Mouse (Mus musculus): Measurements from ENCODE around the gene Dvl1. TPM values are rescaled to one million over a fixed set of nuclear protein-coding genes. Genes with fewer than 3 reads are reported as not detected.

The Dvl1 gene
- polyA plus RNA-seq (2015; fragmentation: Nextera tagmentation; extraction: Ambion mirVana), result 5.2 and 5.3 TPM in 2 replicates

- Histone ChIP-seq H3K4me3 (replicated peaks) (peak within 1 kb of the TSS; percentile 90), H3K9ac (peak within 1 kb of the TSS; percentile 92), H3K27ac (peak within 1 kb of the TSS; percentile 75), H3K9me3 (replicated peaks) (no peaks in the 10 kb centered on the region), H3K27me3 (no peaks in the 10 kb centered on the region), H3K4me1 (peaks cover 36% of the 10 kb centered on the region), H3K36me3 (peaks cover 16% of the 10 kb centered on the region), H3K4me2 (peak within 1 kb of the TSS; percentile 93)
- 2% methylated on average over 57 of the region's 65 CpGs for WGBS
- ATAC-seq (replicated peaks; ENCODE audit: low FRiP score), result peak; percentile 94
Observed at GRCm38 (mm10) chr4:155846871-155847578, at the start of gene Dvl1. TSS of gene Dvl1 (plus strand) at chr4:155847402.

GRCm38 (mm10) chr4:155802075-155802474 lies 45.1 kb upstream of the Dvl1 start:
- peaks cover 21% of the 10 kb centered on the region for H3K4me1 ChIP-seq
- H3K4me3 ChIP-seq (replicated peaks), result no peak overlapping the region
- H3K36me3 ChIP-seq, result peaks cover 20% of the 10 kb centered on the region
- H3K9me3 ChIP-seq (replicated peaks), result no peaks in the 10 kb centered on the region
- 100% methylated on average over 1 of the region's 1 CpGs for WGBS
- no peaks in the 10 kb centered on the region for H3K27me3 ChIP-seq
- ATAC-seq (replicated peaks; ENCODE audit: low FRiP score), result no peak
- no peak overlapping the region for H3K9ac ChIP-seq
- H3K4me2 ChIP-seq, result no peak overlapping the region
- no peak overlapping the region for H3K27ac ChIP-seq

- ATAC-seq (replicated peaks; ENCODE audit: low FRiP score), result peak; percentile 26
- H3K9ac ChIP-seq, result peak within 1 kb of the TSS; percentile 89
Observed at GRCm38 (mm10) chr4:155802741-155803339, 44.4 kb upstream of the Dvl1 start, which contains the start of gene Mrpl20. TSS of gene Mrpl20 (plus strand) at chr4:155802878.

DNA sequence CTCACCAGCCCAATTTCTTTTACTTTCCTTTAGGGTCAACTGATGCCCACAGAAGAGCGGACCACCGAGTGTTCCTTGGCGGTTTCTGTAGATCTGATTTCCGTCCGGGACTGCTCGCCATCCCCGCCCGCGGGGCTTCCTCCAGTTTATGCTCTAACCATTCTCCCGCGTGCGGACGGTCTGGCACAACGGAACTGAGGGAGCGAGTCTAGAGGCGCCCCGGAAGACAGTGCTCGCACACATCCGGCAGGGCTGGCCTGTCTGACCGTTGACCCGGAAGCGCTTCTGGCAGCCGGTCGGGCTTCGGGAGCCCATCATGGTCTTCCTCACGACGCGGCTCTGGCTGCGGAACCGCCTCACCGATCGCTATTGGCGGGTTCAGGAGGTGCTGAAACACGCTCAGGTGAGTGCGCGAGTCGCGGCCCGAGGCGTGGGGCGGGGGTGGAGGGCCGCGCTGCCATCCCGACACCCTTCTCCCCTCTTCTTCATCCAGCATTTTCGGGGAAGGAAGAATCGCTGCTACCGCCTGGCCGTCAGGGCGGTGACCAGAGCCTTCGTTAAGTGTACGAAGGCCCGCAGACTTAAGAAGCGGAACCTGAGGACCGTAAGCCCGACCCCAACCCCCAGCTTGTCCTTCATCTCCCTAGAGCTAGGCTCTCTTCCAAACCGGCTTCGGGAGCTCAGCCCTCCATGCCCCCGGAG lies 43.7 kb upstream of the Dvl1 start:
- H3K27ac ChIP-seq, result peak overlapping the region; percentile 79
- peak; percentile 98 for ATAC-seq (replicated peaks; ENCODE audit: low FRiP score)
- peaks cover 21% of the 10 kb centered on the region for H3K4me1 ChIP-seq
- peak overlapping the region; percentile 74 for H3K4me2 ChIP-seq
- peak overlapping the region; percentile 89 for H3K9ac ChIP-seq
- no peaks in the 10 kb centered on the region for H3K27me3 ChIP-seq
- peak overlapping the region; percentile 83 for H3K4me3 ChIP-seq (replicated peaks)
- H3K36me3 ChIP-seq, result peaks cover 34% of the 10 kb centered on the region
- no peaks in the 10 kb centered on the region for H3K9me3 ChIP-seq (replicated peaks)
- under 1% methylated on average over 53 of the region's 58 CpGs for WGBS

More at GRCm38 (mm10) chr4:155802741-155803339, 44.4 kb upstream of the Dvl1 start, which contains the start of gene Mrpl20:
- Histone ChIP-seq H3K4me2 (peak within 1 kb of the TSS; percentile 74), H3K36me3 (peaks cover 28% of the 10 kb centered on the region), H3K27me3 (no peaks in the 10 kb centered on the region), H3K27ac (peak within 1 kb of the TSS; percentile 79), H3K4me1 (peaks cover 21% of the 10 kb centered on the region), H3K4me3 (replicated peaks) (peak within 1 kb of the TSS; percentile 83), H3K9me3 (replicated peaks) (no peaks in the 10 kb centered on the region)
- 8% methylated on average over 12 of the region's 12 CpGs for WGBS

DNA sequence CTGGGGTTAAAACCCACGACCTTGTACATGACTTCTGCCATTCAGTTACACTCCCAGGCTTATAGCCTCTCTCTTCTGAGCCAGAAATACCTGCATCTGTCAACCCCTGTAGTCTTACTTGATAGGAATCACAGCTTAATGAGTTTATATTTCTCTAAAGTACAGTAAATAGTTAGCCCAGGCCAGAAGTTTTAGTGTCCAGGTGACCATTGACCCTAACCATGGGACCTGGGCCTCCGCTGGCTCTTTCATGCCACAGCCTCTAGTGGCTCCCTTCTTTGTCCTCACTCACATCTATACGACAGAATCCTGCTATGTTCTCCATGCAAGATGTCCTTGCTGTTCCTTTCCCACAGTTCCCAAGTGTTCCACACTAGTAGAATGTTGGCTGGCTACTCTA lies 39.4 kb upstream of the Dvl1 start:
- Histone ChIP-seq H3K4me2 (no peak overlapping the region), H3K9me3 (replicated peaks) (no peaks in the 10 kb centered on the region), H3K27ac (no peak overlapping the region), H3K36me3 (peaks cover 63% of the 10 kb centered on the region), H3K27me3 (no peaks in the 10 kb centered on the region), H3K4me3 (replicated peaks) (no peak overlapping the region), H3K4me1 (peaks cover 27% of the 10 kb centered on the region), H3K9ac (no peak overlapping the region)
- WGBS, result 90% methylated on average over 3 of the region's 3 CpGs
- no peak for ATAC-seq (replicated peaks; ENCODE audit: low FRiP score)

- Histone ChIP-seq H3K27ac (peak within 1 kb of the TSS; percentile 95), H3K9me3 (replicated peaks) (no peaks in the 10 kb centered on the region), H3K4me1 (peaks cover 22% of the 10 kb centered on the region), H3K36me3 (peaks cover 77% of the 10 kb centered on the region), H3K27me3 (no peaks in the 10 kb centered on the region), H3K4me2 (peak within 1 kb of the TSS; percentile 77), H3K9ac (peak within 1 kb of the TSS; percentile 99), H3K4me3 (replicated peaks) (peak within 1 kb of the TSS; percentile 98)
- peak; percentile 100 for ATAC-seq (replicated peaks; ENCODE audit: low FRiP score)
- WGBS, result under 1% methylated on average over 60 of the region's 60 CpGs
Observed at GRCm38 (mm10) chr4:155811929-155812664, 35.1 kb upstream of the Dvl1 start, which contains the start of gene Ccnl2. TSS of gene Ccnl2 (plus strand) at chr4:155812489.

GRCm38 (mm10) chr4:155812665-155813181 lies 34.5 kb upstream of the Dvl1 start:
- WGBS, result under 1% methylated on average over 49 of the region's 49 CpGs
- H3K4me2 ChIP-seq, result peak overlapping the region; percentile 77
- H3K4me1 ChIP-seq, result peaks cover 22% of the 10 kb centered on the region
- peak overlapping the region; percentile 99 for H3K9ac ChIP-seq
- no peaks in the 10 kb centered on the region for H3K27me3 ChIP-seq
- peaks cover 77% of the 10 kb centered on the region for H3K36me3 ChIP-seq
- H3K4me3 ChIP-seq (replicated peaks), result peak overlapping the region; percentile 98
- H3K27ac ChIP-seq, result peak overlapping the region; percentile 95
- no peaks in the 10 kb centered on the region for H3K9me3 ChIP-seq (replicated peaks)
- peak; percentile 48 for ATAC-seq (replicated peaks; ENCODE audit: low FRiP score)

- 88% methylated on average over 4 of the region's 4 CpGs for WGBS
- Histone ChIP-seq H3K9me3 (replicated peaks) (no peaks in the 10 kb centered on the region), H3K36me3 (peaks cover 88% of the 10 kb centered on the region), H3K27ac (no peak overlapping the region), H3K4me1 (peaks cover 13% of the 10 kb centered on the region), H3K4me3 (replicated peaks) (no peak overlapping the region), H3K27me3 (no peaks in the 10 kb centered on the region), H3K4me2 (no peak overlapping the region), H3K9ac (no peak overlapping the region)
- ATAC-seq (replicated peaks; ENCODE audit: low FRiP score), result no peak
Observed at GRCm38 (mm10) chr4:155817533-155817932, 29.7 kb upstream of the Dvl1 start.

DNA sequence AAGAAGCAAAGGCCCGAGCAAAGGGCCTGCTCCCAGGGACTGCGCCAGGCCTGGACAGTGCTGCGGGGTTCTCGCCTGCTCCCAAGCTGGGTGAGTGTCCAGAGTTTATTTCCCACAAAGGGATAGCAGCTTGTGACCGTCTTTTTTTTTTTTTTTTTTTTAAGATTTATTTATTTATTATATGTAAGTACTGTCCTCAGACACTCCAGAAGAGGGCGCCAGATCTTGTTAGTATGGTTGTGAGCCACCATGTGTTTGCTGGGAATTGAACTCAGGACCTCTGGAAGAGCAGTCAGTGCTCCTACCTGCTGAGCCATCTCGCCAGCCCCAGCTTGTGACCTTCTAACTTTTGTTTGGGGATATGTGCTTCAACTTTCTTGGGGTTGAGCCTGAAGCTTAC lies 26.2 kb upstream of the Dvl1 start:
- Histone ChIP-seq H3K4me2 (no peak overlapping the region), H3K9me3 (replicated peaks) (no peaks in the 10 kb centered on the region), H3K4me3 (replicated peaks) (no peak overlapping the region), H3K27ac (no peak overlapping the region), H3K36me3 (peaks cover 96% of the 10 kb centered on the region), H3K9ac (no peak overlapping the region), H3K27me3 (no peaks in the 10 kb centered on the region), H3K4me1 (no peaks in the 10 kb centered on the region)
- 84% methylated on average over 7 of the region's 7 CpGs for WGBS
- no peak for ATAC-seq (replicated peaks; ENCODE audit: low FRiP score)

GRCm38 (mm10) chr4:155823443-155823842 lies 23.8 kb upstream of the Dvl1 start:
- Histone ChIP-seq H3K4me3 (replicated peaks) (no peak overlapping the region), H3K9me3 (replicated peaks) (no peaks in the 10 kb centered on the region), H3K4me1 (no peaks in the 10 kb centered on the region), H3K36me3 (peaks cover 92% of the 10 kb centered on the region), H3K9ac (no peak overlapping the region), H3K4me2 (no peak overlapping the region), H3K27me3 (no peaks in the 10 kb centered on the region), H3K27ac (no peak overlapping the region)
- WGBS, result 95% methylated on average over 16 of the region's 16 CpGs
- no peak for ATAC-seq (replicated peaks; ENCODE audit: low FRiP score)

- Histone ChIP-seq H3K4me2 (no peak overlapping the region), H3K4me3 (replicated peaks) (no peak overlapping the region), H3K9me3 (replicated peaks) (no peaks in the 10 kb centered on the region), H3K4me1 (peaks cover 27% of the 10 kb centered on the region), H3K27ac (no peak overlapping the region), H3K9ac (no peak overlapping the region), H3K36me3 (peaks cover 40% of the 10 kb centered on the region), H3K27me3 (no peaks in the 10 kb centered on the region)
- ATAC-seq (replicated peaks; ENCODE audit: low FRiP score), result no peak
- WGBS, result 90% methylated on average over 4 of the region's 4 CpGs
Observed at GRCm38 (mm10) chr4:155829866-155830265, 17.3 kb upstream of the Dvl1 start.
